Mouse (Mus musculus) cerebellum, adult 9-11 months (tissue): Measurements from ENCODE around the gene Chd3.

Source experiments
- DNase-seq: peaks from one replicate; pipeline ENCODE4 v3.0.0; 2022

Chd3 gene

DNA sequence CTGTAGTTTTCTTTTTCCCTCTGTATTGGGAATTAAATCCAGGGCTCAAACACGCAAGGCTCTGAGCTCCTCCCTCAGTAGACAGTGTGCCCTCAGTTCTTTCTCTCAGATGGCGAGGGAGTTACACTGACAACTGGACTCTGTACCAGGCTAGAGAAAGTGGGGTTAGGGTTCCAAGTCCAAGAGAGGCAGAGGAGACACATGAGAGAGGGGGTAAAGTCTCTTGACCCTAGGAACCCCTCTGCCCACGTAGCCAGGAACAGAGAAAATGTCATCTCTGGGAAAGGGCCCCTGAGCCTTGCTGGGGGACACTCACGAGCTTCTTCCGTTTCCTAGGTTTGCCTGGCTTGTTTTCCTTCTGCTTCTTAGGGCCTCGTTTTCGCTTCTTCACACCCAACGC lies 4.8 kb downstream of the Chd3 start:
- no peak for DNase-seq

DNA sequence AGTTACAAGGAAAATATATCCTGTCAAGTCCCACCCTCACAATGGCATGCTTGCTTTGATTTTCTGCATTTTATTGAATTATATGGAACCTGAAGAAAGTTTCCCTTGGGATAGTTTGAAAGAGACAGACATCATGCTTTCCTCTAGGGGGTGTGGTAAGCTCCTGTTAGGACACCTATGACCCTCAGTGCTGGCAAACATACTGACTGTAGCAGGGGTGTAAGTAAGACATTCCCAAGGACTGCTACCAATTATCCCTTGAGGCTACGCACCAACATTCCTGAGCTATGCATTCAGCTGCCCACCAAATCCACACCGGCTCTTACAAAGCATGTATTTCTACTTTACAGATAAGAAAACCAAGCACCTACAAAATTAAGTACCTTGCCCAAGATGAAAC lies 6.7 kb downstream of the Chd3 start:
- no peak for DNase-seq

DNA sequence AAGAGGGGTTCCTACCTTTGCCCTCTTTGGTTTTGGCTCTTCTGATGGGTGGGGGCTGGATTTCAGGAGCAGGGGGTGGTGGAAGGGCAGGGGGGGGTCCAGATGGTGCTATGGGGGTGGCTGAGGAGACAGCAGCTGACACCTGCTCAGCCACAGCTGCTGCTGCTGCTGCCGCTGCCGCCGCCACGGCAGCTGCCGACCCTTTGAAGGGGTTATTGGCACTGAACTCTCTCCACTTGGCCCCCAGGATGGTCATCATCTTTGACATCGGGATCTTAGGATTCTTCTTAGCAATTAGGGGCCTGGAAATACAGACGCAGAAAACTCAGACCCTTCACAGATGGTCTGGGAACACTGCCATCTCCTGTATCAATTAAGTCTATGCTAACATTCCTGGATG lies 7.2 kb downstream of the Chd3 start:
- no peak for DNase-seq

DNA sequence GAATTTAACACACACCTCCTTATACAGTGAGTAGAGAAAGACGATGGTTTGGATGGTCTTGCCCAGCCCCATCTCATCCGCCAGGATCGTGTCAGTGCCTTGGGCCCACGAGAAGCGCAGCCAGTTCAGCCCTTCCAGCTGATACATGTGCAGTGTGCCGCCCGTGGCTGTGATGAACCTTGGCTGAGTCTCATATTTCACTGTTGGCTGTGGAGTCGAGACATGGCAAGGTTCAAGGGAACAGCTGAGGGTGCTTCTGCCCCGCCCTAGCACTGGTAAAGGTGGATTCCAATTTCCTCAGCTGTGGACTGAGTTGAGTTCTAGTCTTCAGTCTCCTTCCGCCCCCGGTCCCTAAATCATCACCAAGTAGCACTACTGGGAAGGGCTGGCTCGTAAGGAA lies 11.5 kb downstream of the Chd3 start:
- no peak for DNase-seq

DNA sequence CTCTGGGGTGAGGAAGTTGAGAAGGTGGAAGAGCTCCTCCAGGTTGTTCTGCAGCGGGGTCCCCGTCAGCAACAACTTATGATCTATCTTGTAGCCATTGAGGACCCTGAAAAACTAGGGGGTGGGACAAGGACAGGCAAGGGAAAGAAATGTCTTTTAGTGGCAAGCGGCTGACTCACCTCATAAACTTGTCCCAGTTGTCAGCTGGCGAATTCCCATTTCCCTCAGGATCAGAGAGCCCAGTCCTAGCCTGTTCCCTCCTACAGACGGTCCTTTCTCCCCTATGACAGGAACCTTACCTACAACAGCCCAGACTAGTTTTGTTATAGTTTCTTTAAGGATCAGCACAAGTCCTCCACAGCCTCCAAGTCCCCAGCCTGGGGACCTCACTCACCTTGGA lies 12.7 kb downstream of the Chd3 start:
- DNase-seq: no peak

GRCm38 (mm10) chr11:69346441-69346840 lies 22.8 kb downstream of the Chd3 start:
- peak; percentile 18 for DNase-seq

DNA sequence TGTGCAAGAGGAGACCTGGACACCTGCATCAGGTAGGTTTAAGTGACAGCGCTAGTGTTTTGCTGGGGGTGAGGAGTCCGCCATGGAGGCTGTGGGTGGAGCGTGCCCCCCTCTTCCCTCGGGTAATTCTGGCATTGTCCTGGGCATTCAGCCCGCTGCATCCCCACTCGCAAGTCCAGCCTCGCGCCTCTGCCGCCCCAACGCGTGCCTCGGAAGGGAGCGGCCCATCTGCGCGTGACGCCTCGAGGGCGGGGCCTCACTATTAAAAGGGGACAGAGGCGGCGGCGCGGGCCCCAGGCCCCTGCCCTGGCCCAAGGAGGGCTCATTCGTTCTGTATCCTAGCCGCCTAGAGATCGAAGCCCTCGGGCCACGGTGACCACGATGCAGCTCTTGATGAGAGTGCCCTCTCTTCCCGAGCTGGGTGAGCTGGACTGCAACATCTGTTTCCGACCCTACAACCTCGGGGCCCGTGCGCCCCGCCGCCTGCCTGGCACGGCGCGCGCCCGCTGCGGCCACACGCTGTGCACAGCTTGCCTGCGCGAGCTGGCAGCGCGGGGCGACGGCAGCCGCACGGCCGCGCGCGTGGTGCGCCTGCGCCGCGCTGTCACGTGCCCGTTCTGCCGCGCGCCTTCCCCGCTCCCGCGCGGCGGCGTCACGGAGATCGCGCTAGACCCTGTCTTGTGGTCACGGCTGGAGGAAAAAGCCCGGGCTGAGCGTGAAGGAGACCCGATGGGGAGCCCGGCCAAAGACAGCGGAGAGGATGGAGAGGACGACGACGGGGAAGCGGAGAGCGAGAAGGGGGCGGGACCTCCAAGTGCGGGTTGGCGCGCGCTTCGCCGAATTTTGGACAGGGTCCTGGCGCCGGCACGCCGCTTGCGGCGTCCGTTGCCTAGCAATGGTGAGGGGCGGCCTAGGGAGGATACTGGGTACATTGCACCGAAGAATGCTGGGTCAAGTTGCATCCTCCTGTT lies 28.8 kb downstream of the Chd3 start, which contains the start of gene Rnf227:
Gene Rnf227 (plus strand): TSS at position 301 of the 971 bp plus-strand sequence.
- peak; percentile 84 for DNase-seq

GRCm38 (mm10) chr11:69334796-69335195 lies 34.4 kb downstream of the Chd3 start:
- DNase-seq: no peak

DNA sequence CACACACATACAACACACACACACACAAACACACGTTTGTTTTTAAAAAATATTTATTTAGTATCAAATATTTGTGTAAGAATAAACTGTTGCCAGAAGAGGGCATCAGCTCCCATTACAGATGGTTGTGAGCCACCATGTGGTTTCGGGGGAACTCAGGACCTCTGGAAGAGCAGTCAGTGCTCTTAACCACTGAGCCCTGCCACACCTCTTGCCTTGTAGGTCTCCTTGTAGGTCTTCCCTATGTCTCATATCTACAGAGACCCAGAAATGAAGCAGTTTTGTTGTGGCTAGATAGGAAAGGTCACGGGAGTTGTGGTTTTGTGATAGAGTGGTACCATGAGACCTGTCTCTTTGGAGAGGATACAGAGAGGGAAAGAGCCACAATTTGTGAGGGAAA lies 35.3 kb downstream of the Chd3 start:
- DNase-seq: no peak

DNA sequence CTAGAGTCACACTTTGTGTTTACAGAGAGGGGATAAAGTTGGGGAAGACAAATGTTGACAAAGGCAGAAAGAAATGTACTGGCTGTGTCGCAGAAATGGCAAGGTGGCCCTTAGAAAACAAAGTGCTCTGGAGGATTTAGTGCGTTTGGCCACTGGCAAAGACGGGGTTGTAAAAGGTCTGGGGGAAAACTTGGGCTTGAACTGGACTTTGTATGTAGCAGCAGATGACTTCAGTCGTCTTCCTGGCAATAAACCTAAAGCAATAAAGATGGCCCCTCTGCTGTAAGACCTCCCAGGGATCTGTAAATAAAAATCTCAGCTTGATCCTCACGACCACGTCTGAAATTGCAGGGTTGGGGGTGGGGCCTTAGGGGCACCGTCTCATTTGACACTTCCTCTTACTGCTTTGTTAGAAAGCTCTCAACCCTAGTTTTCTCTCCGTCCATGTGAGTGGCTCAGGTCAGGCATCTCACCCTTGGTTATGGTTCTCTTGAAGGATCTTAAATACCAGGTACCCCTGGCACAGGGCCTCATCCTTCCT lies 36.4 kb downstream of the Chd3 start:
- DNase-seq: no peak

GRCm38 (mm10) chr11:69331929-69332405 lies 37.2 kb downstream of the Chd3 start:
- peak; percentile 85 for DNase-seq

- DNase-seq: peak; percentile 57
Measured at GRCm38 (mm10) chr11:69331152-69331551, 38.1 kb downstream of the Chd3 start.

- DNase-seq: no peak
Measured at GRCm38 (mm10) chr11:69328517-69328916, 40.7 kb downstream of the Chd3 start.

DNA sequence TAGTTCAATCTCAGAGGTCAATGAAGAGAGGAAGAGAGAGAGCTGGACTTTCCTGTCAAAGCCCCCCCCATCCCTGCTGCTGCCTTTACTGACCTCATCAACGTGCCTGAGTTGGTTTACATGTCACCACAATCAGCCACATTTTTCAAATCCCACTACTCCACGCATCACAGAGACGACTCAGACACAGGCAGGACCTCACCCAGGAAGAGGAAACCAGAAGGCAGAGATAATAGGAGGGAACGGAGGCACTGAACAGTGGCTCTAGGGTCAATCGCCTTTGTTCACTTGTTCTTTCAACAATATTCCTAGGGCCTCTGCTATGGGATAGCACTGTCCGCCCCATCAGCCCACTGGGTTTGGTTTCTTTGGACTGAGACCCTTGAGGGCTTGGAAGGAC lies 41.6 kb downstream of the Chd3 start:
- DNase-seq: no peak

DNA sequence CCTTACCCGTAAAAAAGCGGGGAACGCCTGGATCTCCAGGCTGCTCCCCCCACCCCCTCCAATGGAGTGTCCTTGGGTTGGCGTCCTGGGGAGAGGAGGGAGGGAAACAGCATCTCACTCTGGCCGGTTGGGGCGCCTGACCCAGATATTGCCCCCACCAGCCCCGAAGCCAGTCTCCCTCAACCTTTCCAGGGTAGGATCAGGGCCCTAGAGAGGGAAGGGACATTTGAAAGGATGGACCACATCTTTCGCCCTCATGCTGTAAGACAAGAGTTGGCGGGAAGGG lies 42.1 kb downstream of the Chd3 start:
- DNase-seq: peak; percentile 60

DNA sequence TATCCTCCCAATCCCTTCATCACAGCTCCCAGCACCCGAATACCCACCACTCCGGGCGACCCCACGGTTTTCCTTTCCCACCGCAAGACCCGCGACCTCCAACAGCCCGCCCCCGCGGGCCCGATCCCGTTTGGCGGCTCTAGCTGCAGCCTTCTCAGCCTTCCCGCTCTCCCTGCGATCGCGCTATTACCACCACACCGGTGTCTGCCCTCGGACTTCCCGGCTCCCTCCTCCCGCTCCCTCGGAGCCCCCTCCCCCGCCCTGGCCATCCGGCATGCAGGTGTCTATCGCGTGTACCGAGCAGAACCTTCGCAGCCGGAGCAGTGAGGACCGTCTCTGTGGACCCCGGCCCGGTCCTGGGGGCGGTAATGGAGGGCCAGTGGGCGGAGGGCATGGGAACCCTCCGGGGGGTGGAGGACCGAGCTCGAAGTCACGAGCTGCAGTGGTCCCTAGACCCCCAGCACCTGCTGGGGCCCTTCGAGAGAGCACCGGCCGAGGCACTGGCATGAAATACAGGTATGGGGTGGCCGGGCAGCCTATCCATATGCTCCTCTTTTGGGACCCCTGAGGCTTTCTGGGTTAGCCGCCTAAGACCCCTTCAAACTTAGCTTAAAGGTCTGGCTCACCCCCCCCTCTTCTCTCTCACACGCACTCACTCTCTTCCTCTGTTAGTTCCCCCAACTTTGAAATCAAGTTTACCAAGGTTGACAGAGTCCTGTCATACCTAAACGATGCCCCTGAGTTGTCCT lies 42.6 kb downstream of the Chd3 start:
- DNase-seq: peak; percentile 66

GRCm38 (mm10) chr11:69325628-69326407 lies 43.4 kb downstream of the Chd3 start, which contains the start of gene Kcnab3:
Gene Kcnab3 (plus strand): TSS chr11:69326258.
- DNase-seq: peak; percentile 84

DNA sequence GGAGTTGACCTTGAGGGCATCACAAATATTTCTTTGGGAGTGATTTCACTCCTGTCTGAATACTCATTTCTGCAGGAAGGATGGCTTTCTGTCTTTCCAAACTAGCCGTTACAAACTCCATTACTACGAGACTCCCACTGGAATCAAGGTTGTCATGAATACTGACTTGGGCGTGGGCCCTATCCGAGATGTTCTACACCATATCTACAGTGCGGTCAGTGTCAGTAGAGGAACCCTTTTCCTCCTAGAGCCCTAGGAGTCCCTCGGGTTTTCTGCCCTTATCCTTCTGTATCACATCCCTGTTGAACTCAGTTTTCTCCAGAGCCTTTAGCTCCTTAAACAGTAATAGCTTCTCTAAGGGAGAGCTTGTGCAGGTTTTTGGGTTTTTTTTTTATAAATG lies 44.5 kb downstream of the Chd3 start:
- no peak for DNase-seq

- DNase-seq: peak; percentile 100
Measured at GRCm38 (mm10) chr11:69323667-69324111, 45.5 kb downstream of the Chd3 start, which contains the start of the genes Cntrob and Trappc1. Gene Cntrob (minus strand): TSS chr11:69323775. Gene Trappc1 (plus strand): TSS chr11:69323980.

- peak; percentile 60 for DNase-seq
Measured at GRCm38 (mm10) chr11:69322693-69323471, 46.3 kb downstream of the Chd3 start.

- peak; percentile 57 for DNase-seq
Measured at GRCm38 (mm10) chr11:69322010-69322409, 47.2 kb downstream of the Chd3 start.

DNA sequence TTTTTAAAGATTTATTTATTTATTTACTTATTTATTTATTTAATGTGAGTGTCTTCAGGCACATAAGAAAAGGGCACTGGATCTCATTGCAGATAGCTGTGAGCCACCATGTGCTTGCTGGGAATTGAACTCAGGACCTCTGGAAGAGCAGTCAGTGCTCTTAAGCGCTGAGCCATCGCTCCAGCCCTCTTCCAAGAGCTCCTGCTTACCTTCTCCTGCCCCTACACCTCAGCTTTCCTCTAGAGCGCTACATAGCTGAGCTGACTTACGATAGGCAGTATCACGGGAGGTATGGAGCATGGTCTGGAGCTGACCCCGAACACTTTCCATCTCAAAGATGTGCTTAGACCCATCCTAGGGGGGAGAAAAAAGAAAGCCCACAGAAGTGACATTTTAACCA lies 47.6 kb downstream of the Chd3 start:
- DNase-seq: peak; percentile 16
